Mouse (Mus musculus) midbrain, embryonic 10.5 days (tissue): ENCODE results near the gene Paqr7. TPM values are rescaled to one million over a fixed set of nuclear protein-coding genes. Genes with fewer than 3 reads are reported as not detected.

Experiments
- DNase-seq: peaks from one replicate; pipeline ENCODE4 v3.0.0-alpha.2; 2017; ENCODE audit warnings: low spot score
- H3K27ac ChIP-seq: fragments of 300-500 bp; sonication (generic); replicated peaks from 2 replicates; pipeline ENCODE4 v1.5.1; 2016; ENCODE audit warnings: mild to moderate bottlenecking
- H3K27me3 ChIP-seq: fragments of 300-500 bp; sonication (generic); 2 replicates; pipeline ENCODE4 v1.6.1; 2016; ENCODE audit warnings: low read depth, mild to moderate bottlenecking; ENCODE audit not compliant: poor library complexity, severe bottlenecking
- H3K36me3 ChIP-seq: fragments of 300-500 bp; sonication (generic); 2 replicates; pipeline ENCODE4 v1.6.1; 2016; ENCODE audit warnings: mild to moderate bottlenecking, moderate library complexity
- H3K4me1 ChIP-seq: fragments of 300-500 bp; sonication (generic); 2 replicates; pipeline ENCODE4 v1.6.1; 2016
- H3K4me3 ChIP-seq: fragments of 300-500 bp; sonication (generic); 2 replicates; pipeline ENCODE4 v1.5.1; 2016; ENCODE audit warnings: mild to moderate bottlenecking, moderate library complexity
- H3K9me3 ChIP-seq: fragments of 300-500 bp; sonication (generic); replicated peaks from 2 replicates; pipeline ENCODE4 v1.6.1; 2016; ENCODE audit warnings: mild to moderate bottlenecking
- WGBS: fragments of 180-500 bp; shearing (Covaris S2); methylation state at CpG from one replicate; pipeline ENCODE4 v1.1.7; 2016; 5-methylcytosine and 5-hydroxymethylcytosine counted together
- polyA plus RNA-seq: library from polyadenylated mRNA; unstranded; fragments of >200 nt; fragmentation: Nextera tagmentation; extraction: Ambion mirVana; gene quantifications from 2 replicates; pipeline ENCODE4 v1.2.1, GENCODE M21; 2016

Paqr7 gene
- polyA plus RNA-seq: 3.5 and 3.6 TPM in 2 replicates

DNA sequence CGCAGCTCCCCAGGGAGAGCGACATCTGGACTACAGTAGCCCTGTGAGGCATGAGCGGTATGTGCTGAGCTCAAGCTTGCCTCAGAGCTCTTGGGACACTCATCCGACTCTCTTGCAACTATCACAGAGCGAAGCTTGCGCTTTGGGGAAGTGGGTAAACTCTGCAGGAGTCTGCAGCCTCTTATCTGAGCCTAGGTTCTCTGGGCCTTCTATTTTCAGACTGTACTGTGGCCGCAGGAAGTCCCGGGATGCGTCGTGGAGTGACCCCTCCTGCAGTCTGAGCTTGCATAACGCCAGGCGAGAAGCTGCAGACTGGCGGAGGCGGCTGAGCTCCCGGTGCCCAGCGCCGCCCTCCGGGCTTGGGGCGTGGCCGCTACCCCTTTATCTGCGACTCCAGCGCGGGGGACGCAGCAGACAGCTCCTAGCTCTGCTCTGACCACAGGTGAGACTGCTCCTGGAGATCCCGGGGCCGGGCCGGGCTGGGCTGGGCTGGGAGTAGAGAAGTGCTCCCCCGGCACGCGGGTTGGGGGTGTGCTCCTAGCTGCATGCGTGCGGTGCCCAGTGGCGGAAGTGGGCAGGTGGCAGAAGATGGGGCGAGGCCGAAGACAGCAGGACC, at the start of gene Paqr7:
Gene Paqr7, plus strand, starts transcription at position 103 of the 616 bp plus-strand sequence.
- peaks cover 39% of the 10 kb centered on the region for H3K4me1 ChIP-seq
- H3K36me3 ChIP-seq: no peaks in the 10 kb centered on the region
- WGBS: 3% methylated on average over 35 of the region's 35 CpGs
- peak; percentile 62 for DNase-seq
- H3K27me3 ChIP-seq: peaks cover 27% of the 10 kb centered on the region
- peak within 1 kb of the TSS; percentile 82 for H3K27ac ChIP-seq
- no peaks in the 10 kb centered on the region for H3K9me3 ChIP-seq
- peak within 1 kb of the TSS; percentile 75 for H3K4me3 ChIP-seq

DNA sequence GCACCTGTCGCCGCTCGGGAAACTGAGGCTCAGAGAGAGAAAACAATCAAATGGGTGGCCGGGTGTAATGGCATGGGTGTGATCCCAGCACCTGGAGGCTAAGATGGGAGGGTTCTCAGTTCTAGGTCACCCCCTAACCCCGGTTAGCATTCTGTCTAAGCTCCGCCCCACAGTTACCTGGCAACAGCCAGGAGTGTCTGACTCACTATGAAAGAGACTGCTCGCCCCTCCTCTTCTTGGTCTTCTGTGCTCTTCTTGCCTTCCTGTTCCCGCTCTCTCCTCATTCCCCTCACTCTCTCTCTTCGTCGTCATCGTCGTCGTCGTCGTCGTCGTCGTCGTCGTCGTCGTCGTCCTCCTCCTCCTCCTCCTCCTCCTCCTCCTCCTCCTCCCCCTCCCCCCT, 48.5 kb upstream of the Paqr7 start:
- H3K27me3 ChIP-seq: peaks cover 42% of the 10 kb centered on the region
- peaks cover 56% of the 10 kb centered on the region for H3K4me1 ChIP-seq
- WGBS: 52% methylated on average over 23 of the region's 23 CpGs
- no peak for DNase-seq
- H3K9me3 ChIP-seq: 0 out of 2 replicates have a peak, but pooled peaks cover 1% of the 10 kb centered on the region
- H3K4me3 ChIP-seq: no peak overlapping the region
- H3K27ac ChIP-seq: no peak overlapping the region
- no peaks in the 10 kb centered on the region for H3K36me3 ChIP-seq

DNA sequence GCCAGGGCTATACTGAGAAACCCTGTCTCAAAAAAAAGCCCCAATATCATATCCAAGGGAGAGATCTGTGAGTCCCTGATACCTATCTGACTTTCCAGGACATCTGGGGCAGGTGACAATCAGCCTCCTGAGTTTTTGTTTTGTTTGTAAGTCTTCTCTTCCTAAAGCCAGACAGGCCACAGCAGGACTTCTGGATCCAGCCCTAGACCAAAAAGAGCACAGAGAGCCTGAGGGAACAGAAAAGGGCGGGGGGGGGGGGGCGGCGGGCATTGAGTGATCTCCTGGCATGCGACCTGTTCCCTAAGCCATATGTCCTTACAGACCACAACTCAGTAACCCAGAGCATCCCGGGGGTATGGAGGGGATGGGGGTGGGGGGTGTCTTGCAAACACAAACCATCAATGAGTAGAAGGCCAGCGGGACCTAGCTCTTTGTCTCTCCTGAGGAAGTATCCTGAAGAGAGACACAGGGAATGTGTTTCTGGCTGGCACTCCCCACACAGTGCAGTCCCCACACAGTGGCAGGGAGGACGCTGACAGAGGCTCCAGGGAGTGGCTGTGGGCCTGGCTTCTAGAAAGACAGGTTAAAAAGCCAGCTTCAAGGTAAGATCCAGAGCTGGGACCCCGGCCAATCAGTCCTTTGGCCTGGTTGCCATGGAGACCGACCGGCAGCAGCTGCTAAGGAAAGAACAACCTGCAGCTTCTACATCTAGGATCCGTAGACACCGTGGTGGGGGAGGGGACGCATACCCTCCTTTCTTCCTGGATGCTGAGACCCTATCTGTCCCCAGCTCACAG, 46.7 kb upstream of the Paqr7 start:
- peak overlapping the region; percentile 83 for H3K27ac ChIP-seq
- 12% methylated on average over 13 of the region's 13 CpGs for WGBS
- peak overlapping the region; percentile 27 for H3K4me3 ChIP-seq
- H3K27me3 ChIP-seq: peaks cover 60% of the 10 kb centered on the region
- DNase-seq: peak; percentile 71
- H3K36me3 ChIP-seq: no peaks in the 10 kb centered on the region
- H3K9me3 ChIP-seq: no peaks in the 10 kb centered on the region
- peaks cover 64% of the 10 kb centered on the region for H3K4me1 ChIP-seq

- Histone ChIP-seq H3K4me3 (peak overlapping the region; percentile 27), H3K27ac (peak overlapping the region; percentile 83), H3K36me3 (no peaks in the 10 kb centered on the region), H3K27me3 (peaks cover 67% of the 10 kb centered on the region), H3K4me1 (peaks cover 71% of the 10 kb centered on the region), H3K9me3 (no peaks in the 10 kb centered on the region)
- 17% methylated on average over 20 of the region's 20 CpGs for WGBS
- DNase-seq: peak; percentile 48
Measured at GRCm38 (mm10) chr4:134450392-134451195, 45.9 kb upstream of the Paqr7 start.

DNA sequence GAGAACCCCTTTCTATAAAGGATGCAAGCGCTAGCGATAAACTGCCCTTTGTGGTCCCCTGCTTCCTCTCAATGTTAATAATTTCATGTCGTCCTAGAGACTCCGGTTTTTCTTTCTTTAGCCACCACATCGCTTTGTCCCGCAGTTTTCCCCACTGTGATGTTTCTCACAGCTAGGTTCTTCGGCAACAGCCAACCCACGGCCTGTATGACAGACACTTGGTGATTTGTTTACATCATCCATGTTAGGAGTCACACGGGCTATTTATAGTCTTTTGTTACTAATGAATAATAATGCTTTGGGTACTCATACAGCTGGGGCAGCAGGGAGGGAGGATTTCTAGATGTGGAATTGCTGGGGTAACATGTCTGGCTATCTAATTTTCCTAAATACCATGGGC, 45.0 kb upstream of the Paqr7 start:
- no peak for DNase-seq
- WGBS: 77% methylated on average over 9 of the region's 9 CpGs
- Histone ChIP-seq H3K27ac (peak overlapping the region; percentile 83; the same call in 1 of the 2 replicates), H3K9me3 (no peaks in the 10 kb centered on the region), H3K4me1 (peaks cover 68% of the 10 kb centered on the region), H3K4me3 (no peak overlapping the region), H3K27me3 (peaks cover 67% of the 10 kb centered on the region), H3K36me3 (no peaks in the 10 kb centered on the region)

DNA sequence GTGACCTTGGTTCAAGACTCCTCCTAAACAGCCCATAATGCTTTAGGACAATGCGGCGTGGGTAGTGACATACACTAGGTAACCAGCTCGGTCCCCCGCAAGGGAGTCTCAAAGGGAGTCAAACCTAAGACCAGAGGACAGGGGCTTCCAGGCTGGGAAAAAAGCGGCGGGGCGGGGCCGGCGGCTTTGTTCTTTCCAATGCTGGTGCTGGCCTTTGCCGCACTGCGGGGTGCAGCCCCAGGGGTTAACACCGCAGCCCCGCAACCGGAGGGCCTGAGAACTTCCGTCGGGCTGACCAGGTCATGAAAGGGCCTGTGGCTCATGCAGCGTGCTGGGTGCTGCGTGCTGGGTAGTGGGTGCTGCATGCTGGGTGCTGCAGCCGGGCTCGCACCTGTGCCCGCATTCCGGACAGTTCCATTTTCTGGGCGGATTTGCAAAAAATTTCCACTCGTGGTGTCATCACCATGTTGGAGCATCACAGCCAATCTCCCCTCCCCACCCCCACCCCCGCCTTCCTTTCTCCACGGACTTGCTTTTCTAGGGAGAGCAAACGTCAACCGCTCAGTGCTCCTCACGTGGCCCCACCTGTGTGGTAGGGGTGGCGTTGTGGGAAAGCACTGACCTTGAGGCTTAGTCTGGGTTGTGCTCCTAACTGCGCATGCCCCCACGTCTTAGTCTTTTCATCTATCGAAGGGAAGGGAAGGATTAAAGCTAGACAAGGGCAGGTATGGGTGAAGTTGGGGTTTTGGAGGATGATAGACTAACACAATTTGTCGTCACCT, 42.7 kb upstream of the Paqr7 start:
- no peaks in the 10 kb centered on the region for H3K9me3 ChIP-seq
- peak overlapping the region; percentile 40 for H3K4me3 ChIP-seq
- H3K36me3 ChIP-seq: no peaks in the 10 kb centered on the region
- peaks cover 52% of the 10 kb centered on the region for H3K27me3 ChIP-seq
- peaks cover 62% of the 10 kb centered on the region for H3K4me1 ChIP-seq
- peak; percentile 53 for DNase-seq
- WGBS: 25% methylated on average over 34 of the region's 34 CpGs
- H3K27ac ChIP-seq: peak overlapping the region; percentile 75

DNA sequence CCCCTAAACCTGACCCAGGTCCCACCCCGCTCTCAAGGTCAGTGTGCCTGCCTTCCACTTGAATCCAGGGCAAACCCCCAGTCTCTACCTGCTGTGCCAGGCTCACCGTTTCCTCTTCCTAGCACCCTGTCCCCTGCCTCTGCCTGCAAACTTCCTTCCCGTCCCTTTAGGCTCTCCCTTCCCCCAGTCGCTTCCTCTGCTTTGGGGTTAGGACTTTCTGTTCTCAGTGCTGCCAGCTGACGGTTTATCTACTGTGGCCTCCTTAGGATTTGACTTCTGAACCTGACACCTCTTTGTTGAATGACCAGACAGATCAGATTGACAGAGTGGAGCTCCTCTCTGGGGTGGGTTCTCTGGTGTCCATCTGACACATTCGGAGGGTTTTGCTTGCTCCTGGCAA, 41.2 kb upstream of the Paqr7 start:
- Histone ChIP-seq H3K4me3 (no peak overlapping the region), H3K4me1 (peaks cover 47% of the 10 kb centered on the region), H3K36me3 (no peaks in the 10 kb centered on the region), H3K27me3 (peaks cover 45% of the 10 kb centered on the region), H3K9me3 (no peaks in the 10 kb centered on the region), H3K27ac (peak overlapping the region; percentile 33; the same call in 1 of the 2 replicates)
- 43% methylated on average over 6 of the region's 6 CpGs for WGBS
- no peak for DNase-seq

DNA sequence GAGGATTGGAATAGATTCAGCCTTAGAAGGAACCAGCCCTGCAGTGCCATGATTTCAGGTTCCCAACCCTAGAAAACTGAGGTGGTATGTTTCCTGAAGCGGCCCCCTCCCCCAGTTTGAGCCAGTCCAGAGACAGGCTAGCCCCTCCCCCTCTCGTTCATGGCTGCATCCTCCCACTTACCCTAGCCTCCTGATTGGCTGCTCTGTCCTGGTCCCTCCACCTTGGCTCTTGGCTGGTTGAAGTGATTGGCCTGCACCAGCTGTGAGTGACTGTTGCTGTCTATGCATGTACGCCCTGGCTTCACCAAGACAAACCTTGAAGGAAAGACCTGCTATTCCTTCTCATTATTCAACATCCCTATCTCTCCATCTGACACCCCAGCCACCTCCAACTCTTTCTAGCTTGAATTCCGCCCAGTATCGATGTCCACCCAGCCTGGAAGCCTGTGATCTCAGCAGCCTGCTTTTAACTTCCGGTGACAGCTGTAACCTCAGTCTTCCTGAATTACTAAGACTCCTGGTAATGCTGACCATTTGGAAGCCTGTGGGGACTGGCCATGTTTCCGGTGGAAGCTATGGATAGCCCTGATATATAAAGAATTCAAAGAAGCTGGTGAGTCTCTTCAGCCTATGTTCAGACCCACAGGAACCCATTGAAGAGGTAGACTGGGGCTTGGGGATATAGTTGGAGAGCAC, 39.2 kb upstream of the Paqr7 start:
- WGBS: 61% methylated on average over 7 of the region's 7 CpGs
- Histone ChIP-seq H3K27me3 (peaks cover 30% of the 10 kb centered on the region), H3K4me1 (peaks cover 34% of the 10 kb centered on the region), H3K27ac (no peak overlapping the region), H3K4me3 (no peak overlapping the region), H3K36me3 (no peaks in the 10 kb centered on the region), H3K9me3 (no peaks in the 10 kb centered on the region)
- no peak for DNase-seq

DNA sequence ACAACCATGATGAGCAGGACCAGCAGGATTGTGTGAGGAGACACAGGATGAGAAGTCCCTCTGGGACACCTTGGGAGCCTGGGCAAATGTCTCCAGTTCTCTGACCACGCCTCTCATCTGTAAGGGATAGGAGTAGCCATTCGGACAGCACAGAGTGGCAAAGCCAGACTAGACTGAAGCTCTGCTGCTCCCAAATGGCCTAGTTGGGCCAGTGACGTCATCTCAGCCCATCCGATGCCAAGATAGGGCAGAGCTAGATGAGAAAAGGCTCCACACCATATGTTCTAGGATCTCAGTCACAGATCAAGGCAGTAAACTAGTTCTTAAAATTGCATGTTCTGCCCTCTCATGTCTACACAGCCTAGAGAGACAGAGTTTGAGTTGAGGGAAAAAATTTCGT, 37.6 kb upstream of the Paqr7 start:
- 81% methylated on average over 5 of the region's 5 CpGs for WGBS
- Histone ChIP-seq H3K4me3 (no peak overlapping the region), H3K36me3 (no peaks in the 10 kb centered on the region), H3K9me3 (no peaks in the 10 kb centered on the region), H3K27ac (no peak overlapping the region), H3K4me1 (peaks cover 28% of the 10 kb centered on the region), H3K27me3 (peaks cover 16% of the 10 kb centered on the region)
- no peak for DNase-seq

GRCm38 (mm10) chr4:134460277-134460676, 36.2 kb upstream of the Paqr7 start:
- peaks cover 2% of the 10 kb centered on the region; the same call in 1 of the 2 replicates for H3K27me3 ChIP-seq
- peaks cover 20% of the 10 kb centered on the region for H3K4me1 ChIP-seq
- H3K27ac ChIP-seq: no peak overlapping the region
- no peak overlapping the region for H3K4me3 ChIP-seq
- no peak for DNase-seq
- 91% methylated on average over 10 of the region's 10 CpGs for WGBS
- no peaks in the 10 kb centered on the region for H3K36me3 ChIP-seq
- no peaks in the 10 kb centered on the region for H3K9me3 ChIP-seq

DNA sequence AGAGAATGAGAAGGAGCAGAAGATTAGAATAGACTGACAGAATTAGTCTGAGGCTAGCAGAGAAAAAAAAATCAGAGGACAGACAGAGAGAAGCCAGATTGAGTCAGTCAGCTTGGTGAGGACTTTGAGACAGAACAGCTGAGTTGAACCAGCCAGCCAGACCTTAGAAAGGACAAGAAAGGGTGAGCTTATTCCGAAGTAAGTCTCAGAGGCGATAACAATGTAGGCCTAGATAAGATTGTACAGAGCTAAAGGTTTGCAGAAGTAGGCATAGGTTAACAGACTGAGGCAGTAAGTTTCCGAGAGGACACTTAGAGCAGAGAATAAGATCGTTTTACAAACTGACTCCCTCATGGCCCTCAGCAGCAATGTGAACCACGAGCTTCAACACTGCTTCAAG, 35.2 kb upstream of the Paqr7 start:
- H3K9me3 ChIP-seq: no peaks in the 10 kb centered on the region
- DNase-seq: no peak
- H3K36me3 ChIP-seq: no peaks in the 10 kb centered on the region
- 87% methylated on average over 5 of the region's 5 CpGs for WGBS
- H3K4me3 ChIP-seq: no peak overlapping the region
- H3K27ac ChIP-seq: 0 out of 2 replicates have a peak overlapping the region, but pooled peaks have one; percentile 33
- H3K4me1 ChIP-seq: peaks cover 21% of the 10 kb centered on the region
- H3K27me3 ChIP-seq: peaks cover 8% of the 10 kb centered on the region; the same call in 1 of the 2 replicates
